9 mouse cellular contexts compared by ENCODE assay signal in genomic region chr12:75599490-75599889, GRCm38 (mm10). TPM values are rescaled to one million over a fixed set of nuclear protein-coding genes. Genes with fewer than 3 reads are reported as not detected.
DNase-seq lines count a peak whose midpoint lies in the region.
"Had no signal": no experiment of that assay in that cellular context is flagged by ENCODE, and none has a peak within 500 bp of the region (broad histone marks: within the 10 kb centered on the region; RNA-seq: fewer than 3 reads in every experiment).

No protein-coding gene starts in this region.

- peak; percentile 63 to 76 for DNase-seq in adrenal gland, adult (ENCODE audit: inconsistent age in 2 of 2, low spot score in 1 of 2)
- no peak for DNase-seq in adrenal gland, postnatal 4 days (ENCODE audit: low spot score in 2 of 2)
- peak; percentile 17 for DNase-seq in ovary, postnatal 36 days (ENCODE audit: low spot score)
- DNase-seq in ovary, postnatal 14 days (ENCODE audit: low spot score), result no peak
- DNase-seq in kidney, postnatal 36 days, result peak; percentile 77 to 83
- DNase-seq in yolk sac, embryonic 10.5 days (ENCODE audit: low spot score), result peak; percentile 57
- no peak for DNase-seq in T-cell, adult 2 months (ENCODE audit: low spot score)
- no peak for DNase-seq in cerebellum, postnatal 25 days
- DNase-seq: lung, postnatal 14 days had no signal

RNA-seq across cellular contexts. Expression of gene Ppp2r5e, which starts 3.4 kb away (rescaled TPM):
- 10 to 100 TPM; 47.1 to 53.2 TPM for total RNA-seq in adrenal gland, postnatal 4 days (2021)

Comparison
In these comparisons a context has a peak if more than half of its experiments do, and no peak if none do; other contexts are left out.
1. DNase-seq: peak in adrenal gland, adult (2 of 2), ovary, postnatal 36 days (single experiment), kidney, postnatal 36 days (2 of 2) and yolk sac, embryonic 10.5 days (single experiment); none in adrenal gland, postnatal 4 days (0 of 2), ovary, postnatal 14 days (single experiment), T-cell, adult 2 months (single experiment) and cerebellum, postnatal 25 days (0 of 2).